Mouse (Mus musculus) T-helper 17 cell (primary cell): ENCODE measurements at regions not wholly inside any gene's neighbourhood (a gene's known extent, or its start where the extent isn't known, plus 50 kb on each side); places are given as distances from the start of the nearest gene placed in this dataset.

Source experiments
- in situ Hi-C, 2 experiments: fragments of 300-600 bp; cut with MboI, MseI; formaldehyde crosslinking; loops; 1 replicate in 1 of 2; 2 replicates in 1 of 2; pipeline ENCODE4 v1.15.1; 2025; ENCODE audit warnings: high pct_unique_total_duplicates in 2 of 2

- in situ Hi-C loops: loop anchor here in 1 of 2 experiments (5.0 to 10.0 kb wide), 2 partner anchors 43 to 1115 kb away; no protein-coding TSS in a partner anchor
Measured at GRCm38 (mm10) chr12:86830247-86830585, 54.4 kb downstream of the Irf2bpl start.

GRCm38 (mm10) chr12:86829581-86830246, 54.9 kb downstream of the Irf2bpl start:
- in situ Hi-C loops: loop anchor here in 1 of 2 experiments (5.0 to 10.0 kb wide), 2 partner anchors 42 to 1115 kb away; no protein-coding TSS in a partner anchor

- in situ Hi-C loops: no loop called here
Measured at GRCm38 (mm10) chr12:86827241-86827606, 57.4 kb downstream of the Irf2bpl start.

- in situ Hi-C loops: no loop called here
Measured at GRCm38 (mm10) chr12:86826420-86827240, 58.0 kb downstream of the Irf2bpl start.

- in situ Hi-C loops: no loop called here
Measured at GRCm38 (mm10) chr12:86825584-86826419, 58.8 kb downstream of the Irf2bpl start.

- in situ Hi-C loops: no loop called here
Measured at GRCm38 (mm10) chr12:86824860-86825583, 59.6 kb downstream of the Irf2bpl start.

GRCm38 (mm10) chr12:86823855-86824589, 60.6 kb downstream of the Irf2bpl start:
- in situ Hi-C loops: no loop called here

- in situ Hi-C loops: no loop called here
Measured at GRCm38 (mm10) chr12:86823488-86823854, 61.1 kb downstream of the Irf2bpl start.

GRCm38 (mm10) chr12:86821183-86821582, 63.4 kb downstream of the Irf2bpl start:
- in situ Hi-C loops: no loop called here

GRCm38 (mm10) chr12:86819568-86819967, 65.0 kb downstream of the Irf2bpl start:
- in situ Hi-C loops: no loop called here

GRCm38 (mm10) chr12:86819163-86819562, 65.4 kb downstream of the Irf2bpl start:
- in situ Hi-C loops: no loop called here

- in situ Hi-C loops: no loop called here
Measured at GRCm38 (mm10) chr12:86818201-86818600, 66.4 kb downstream of the Irf2bpl start.

- in situ Hi-C loops: no loop called here
Measured at GRCm38 (mm10) chr12:86816702-86817610, 67.6 kb downstream of the Irf2bpl start.

- in situ Hi-C loops: no loop called here
Measured at GRCm38 (mm10) chr12:86816171-86816701, 68.4 kb downstream of the Irf2bpl start.

GRCm38 (mm10) chr12:86814740-86815139, 69.9 kb downstream of the Irf2bpl start:
- in situ Hi-C loops: no loop called here
